Mouse (Mus musculus): ENCODE data around the gene Gpr35. TPM values are rescaled to one million over a fixed set of nuclear protein-coding genes. Genes with fewer than 3 reads are reported as not detected.

Gene Gpr35
- polyA plus RNA-seq, 1 experiment from 2014 or later = 0.20 TPM

DNA sequence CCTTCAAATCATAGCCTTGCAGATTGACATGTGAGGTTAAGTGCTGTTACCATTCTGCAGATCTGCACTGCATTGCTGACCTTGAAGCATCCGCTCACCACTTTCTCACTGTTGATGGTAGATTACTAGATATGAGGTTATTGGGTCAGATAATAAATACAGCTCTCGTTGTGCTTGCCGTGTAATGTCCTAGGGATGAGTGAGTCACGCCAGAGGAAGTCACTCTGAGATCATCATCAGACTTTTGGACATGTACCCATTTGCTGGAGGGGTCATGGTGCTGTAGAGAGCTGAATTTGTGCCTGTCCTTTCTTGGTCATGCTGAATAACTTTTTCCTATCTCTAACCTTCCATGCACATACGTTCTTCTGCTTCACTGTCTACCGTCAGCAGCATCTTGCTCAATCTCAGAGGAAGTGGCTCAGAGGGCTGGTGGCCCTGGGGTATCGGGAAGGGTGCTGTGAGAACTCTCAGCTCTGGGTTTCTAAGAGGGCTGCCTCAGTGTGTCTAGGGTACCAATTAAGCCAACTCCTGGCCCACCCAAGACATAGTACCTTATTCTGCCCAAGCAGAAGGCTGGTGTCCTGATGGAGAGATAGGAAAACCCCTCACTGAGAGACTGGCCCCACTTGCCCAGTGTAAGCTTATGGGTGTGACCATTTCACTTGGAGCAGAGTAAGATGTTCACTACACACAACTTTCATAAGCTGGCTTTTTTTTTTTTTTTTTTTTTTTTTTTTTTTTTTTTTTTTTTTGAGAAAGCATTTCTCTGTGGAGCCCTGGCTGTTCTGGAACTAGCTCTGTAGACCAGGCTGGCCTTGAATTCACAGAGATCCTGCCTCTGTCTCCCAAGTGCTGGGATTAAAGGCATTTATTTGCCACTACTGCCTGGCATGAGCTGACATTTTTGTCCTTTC is 21.5 kb downstream of the Gpr35 start:
- Histone ChIP-seq H3K36me3 (no peaks in the 10 kb centered on the region), H3K9me3 (no peaks in the 10 kb centered on the region), H3K4me1 (0 out of 2 replicates have a peak, but pooled peaks cover 6% of the 10 kb centered on the region), H3K27ac (no peak overlapping the region), H3K27me3 (no peaks in the 10 kb centered on the region), H3K4me3 (no peak overlapping the region), H3K4me2 (replicated peaks) (no peak overlapping the region), H3K9ac (no peak overlapping the region)
- ATAC-seq (ENCODE audit: low FRiP score, low read depth) = no peak
- 84% methylated on average over 7 of the region's 7 CpGs for WGBS

DNA sequence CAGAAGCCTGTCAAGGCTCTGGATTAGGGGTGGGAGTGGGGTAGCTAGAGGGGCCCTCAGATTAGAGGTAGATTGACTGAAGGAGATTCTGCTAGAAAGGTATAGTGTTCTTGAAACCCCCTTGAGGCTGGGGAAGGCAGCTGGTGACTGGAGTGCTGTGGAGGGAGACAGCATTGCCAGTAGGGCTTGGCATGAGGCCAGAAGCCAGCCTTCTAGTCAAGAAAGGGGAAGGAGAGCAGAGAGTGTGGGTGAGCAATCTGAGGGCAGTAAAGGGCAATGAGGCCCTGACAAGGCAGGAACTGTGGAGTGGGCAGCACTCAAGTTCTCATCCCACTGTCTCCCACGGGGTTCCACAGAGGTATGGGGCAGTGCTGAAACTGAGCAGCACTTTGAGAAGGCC is 22.2 kb downstream of the Gpr35 start:
- Histone ChIP-seq H3K27ac (no peak overlapping the region), H3K36me3 (no peaks in the 10 kb centered on the region), H3K9me3 (no peaks in the 10 kb centered on the region), H3K4me2 (replicated peaks) (no peak overlapping the region), H3K9ac (no peak overlapping the region), H3K4me3 (no peak overlapping the region), H3K4me1 (0 out of 2 replicates have a peak, but pooled peaks cover 6% of the 10 kb centered on the region), H3K27me3 (no peaks in the 10 kb centered on the region)
- 75% methylated on average over 1 of the region's 1 CpGs for WGBS
- ATAC-seq (ENCODE audit: low FRiP score, low read depth) = no peak

DNA sequence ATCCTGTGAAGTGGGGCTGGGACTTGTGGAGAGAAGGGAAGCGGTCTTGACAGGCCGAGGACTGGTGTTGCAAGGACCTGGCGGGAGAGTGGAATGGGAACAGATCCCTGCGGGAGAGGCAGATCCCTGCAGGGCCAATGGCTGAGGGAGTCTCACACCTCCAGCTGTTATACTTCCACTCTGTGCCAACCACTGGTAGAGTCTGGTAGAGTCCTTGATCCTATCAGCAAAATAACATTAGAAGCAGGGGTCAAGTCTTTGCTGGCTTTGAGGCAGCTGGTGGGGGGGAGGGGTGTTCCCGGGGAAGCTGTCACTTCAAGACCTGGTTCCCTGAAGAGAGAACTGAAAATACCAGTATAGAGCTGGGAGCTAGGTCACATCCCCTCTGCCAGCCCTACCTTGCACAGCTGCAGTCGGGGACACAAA is 25.5 kb downstream of the Gpr35 start:
- no peak for ATAC-seq (ENCODE audit: low FRiP score, low read depth)
- no peak overlapping the region for H3K4me2 ChIP-seq (replicated peaks)
- H3K27me3 ChIP-seq = peaks cover 8% of the 10 kb centered on the region; the same call in 1 of the 2 replicates
- no peak overlapping the region for H3K9ac ChIP-seq
- 0 out of 2 replicates have a peak, but pooled peaks cover 12% of the 10 kb centered on the region for H3K4me1 ChIP-seq
- no peaks in the 10 kb centered on the region for H3K9me3 ChIP-seq
- H3K36me3 ChIP-seq = no peaks in the 10 kb centered on the region
- H3K27ac ChIP-seq = no peak overlapping the region
- WGBS = 35% methylated on average over 6 of the region's 6 CpGs
- no peak overlapping the region for H3K4me3 ChIP-seq

DNA sequence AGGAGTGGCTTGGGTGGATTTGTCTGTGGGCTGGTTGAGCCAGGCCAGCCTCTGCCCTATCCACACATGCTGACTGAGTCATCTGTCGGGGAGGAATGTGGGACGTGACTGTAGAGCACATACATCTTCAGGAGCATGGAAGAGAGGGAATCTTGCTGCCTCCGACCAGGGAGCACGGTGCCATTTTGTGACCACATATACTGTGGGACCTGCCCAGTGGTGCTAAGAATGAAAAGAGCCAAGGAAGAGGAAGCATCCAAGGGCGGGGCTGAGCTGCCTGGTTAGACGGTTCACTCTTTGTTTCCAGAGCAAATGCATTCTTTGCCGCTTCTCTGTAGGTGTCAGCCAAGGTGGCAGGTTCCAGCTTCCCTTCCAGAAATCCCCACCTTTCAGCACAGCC is 28.0 kb downstream of the Gpr35 start:
- Histone ChIP-seq H3K4me2 (replicated peaks) (no peak overlapping the region), H3K36me3 (no peaks in the 10 kb centered on the region), H3K9me3 (no peaks in the 10 kb centered on the region), H3K27me3 (peaks cover 8% of the 10 kb centered on the region; the same call in 1 of the 2 replicates), H3K27ac (no peak overlapping the region), H3K4me1 (0 out of 2 replicates have a peak, but pooled peaks cover 9% of the 10 kb centered on the region), H3K9ac (no peak overlapping the region), H3K4me3 (no peak overlapping the region)
- WGBS = 50% methylated on average over 7 of the region's 7 CpGs
- ATAC-seq (ENCODE audit: low FRiP score, low read depth) = no peak

DNA sequence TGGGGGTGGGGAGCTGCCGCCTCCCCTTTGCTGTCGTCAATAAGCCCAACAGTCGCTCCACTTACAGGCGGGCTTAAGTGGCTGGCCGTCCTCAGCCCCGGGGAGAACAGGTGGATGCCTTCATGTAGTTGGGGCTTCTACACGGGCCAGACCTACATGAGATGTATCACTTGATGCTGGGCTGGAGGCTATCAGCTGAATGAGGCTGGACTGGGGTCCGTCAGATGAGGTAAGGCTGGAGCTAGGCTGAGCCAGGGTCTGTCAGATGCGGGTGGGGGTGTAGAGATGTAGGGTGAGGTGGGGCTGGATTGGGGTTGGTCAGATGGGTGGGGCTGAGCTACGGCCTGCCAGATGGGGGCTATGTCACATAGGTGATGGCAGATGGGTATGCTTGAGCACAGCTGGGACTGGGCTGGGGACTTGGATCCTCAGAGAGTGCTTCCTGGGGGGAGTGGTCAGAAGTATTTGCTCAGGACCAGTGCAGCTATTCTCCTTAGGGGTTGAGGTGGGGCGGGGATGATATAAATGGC is 28.5 kb downstream of the Gpr35 start:
- ATAC-seq (ENCODE audit: low FRiP score, low read depth) = no peak; the same call in 1 of the 2 replicates
- H3K27me3 ChIP-seq = peaks cover 8% of the 10 kb centered on the region; the same call in 1 of the 2 replicates

DNA sequence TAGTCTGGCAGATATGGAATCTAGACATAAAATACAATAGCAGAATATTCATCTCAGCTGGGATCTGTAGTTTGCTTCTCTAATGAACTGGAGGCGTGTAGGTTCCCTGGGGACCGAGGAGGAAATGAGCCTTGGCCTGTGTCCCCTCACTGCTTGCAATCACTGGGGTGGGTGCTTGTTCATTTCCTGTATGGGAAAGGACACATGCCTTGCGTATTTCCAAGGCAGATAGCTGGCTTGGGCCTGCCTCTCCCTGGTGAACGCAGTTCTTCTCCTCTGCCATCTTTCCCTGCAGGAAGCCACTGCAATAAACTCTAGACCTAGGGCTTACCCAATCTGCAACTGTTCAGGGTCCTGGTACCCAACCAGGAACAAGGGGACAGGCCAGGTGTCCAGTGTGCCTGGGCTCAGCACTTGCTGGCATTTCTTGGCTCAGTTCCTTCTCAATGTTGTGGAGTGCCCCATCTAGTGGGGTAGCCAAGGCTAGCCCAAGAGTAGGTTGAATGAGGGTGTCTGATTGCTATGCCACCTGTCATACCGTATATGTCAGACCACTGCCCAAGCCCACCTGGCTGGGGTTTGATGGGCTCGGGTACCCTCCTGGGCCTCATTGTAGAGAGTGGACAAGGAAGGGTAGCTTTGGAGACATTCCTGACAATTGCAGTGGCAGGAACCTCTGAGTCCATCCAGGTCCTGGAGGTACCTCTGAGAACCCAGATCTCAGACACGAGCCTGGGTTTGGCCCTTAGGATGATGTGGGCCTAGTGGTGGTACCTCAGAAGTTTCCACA is 30.6 kb downstream of the Gpr35 start:
- 74% methylated on average over 7 of the region's 7 CpGs for WGBS

More for the DNA sequence above, 28.5 kb downstream of the Gpr35 start:
- 19% methylated on average over 11 of the region's 11 CpGs for WGBS
- Histone ChIP-seq H3K36me3 (no peaks in the 10 kb centered on the region), H3K4me1 (0 out of 2 replicates have a peak, but pooled peaks cover 9% of the 10 kb centered on the region), H3K9ac (no peak overlapping the region), H3K9me3 (no peaks in the 10 kb centered on the region), H3K4me2 (replicated peaks) (no peak overlapping the region), H3K27ac (no peak overlapping the region), H3K4me3 (no peak overlapping the region)

DNA sequence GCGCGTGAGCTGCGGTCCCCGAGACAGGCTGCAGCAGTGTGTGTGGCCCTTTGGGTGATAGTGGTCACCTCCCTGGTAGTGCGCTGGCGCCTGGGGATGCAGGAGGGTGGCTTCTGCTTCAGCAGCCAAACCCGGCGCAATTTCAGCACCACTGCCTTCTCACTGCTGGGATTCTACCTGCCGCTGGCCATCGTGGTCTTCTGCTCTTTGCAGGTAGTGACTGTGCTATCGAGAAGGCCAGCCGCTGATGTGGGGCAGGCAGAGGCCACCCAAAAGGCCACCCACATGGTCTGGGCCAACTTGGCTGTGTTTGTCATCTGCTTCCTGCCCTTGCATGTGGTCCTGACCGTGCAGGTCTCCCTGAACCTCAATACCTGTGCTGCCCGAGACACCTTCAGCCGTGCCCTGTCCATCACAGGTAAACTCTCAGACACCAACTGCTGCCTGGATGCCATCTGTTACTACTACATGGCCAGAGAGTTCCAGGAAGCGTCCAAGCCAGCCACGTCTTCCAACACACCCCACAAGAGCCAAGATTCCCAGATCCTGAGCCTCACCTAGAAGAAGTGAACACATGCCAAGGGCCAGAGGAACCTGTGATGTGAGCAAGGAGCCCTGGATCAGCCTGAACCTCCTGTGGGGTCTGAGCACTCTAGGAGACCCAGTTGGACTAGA is 32.4 kb downstream of the Gpr35 start:
- Histone ChIP-seq H3K9ac (no peak overlapping the region), H3K27me3 (peaks cover 8% of the 10 kb centered on the region; the same call in 1 of the 2 replicates), H3K4me3 (no peak overlapping the region), H3K27ac (no peak overlapping the region), H3K9me3 (no peaks in the 10 kb centered on the region), H3K4me2 (replicated peaks) (no peak overlapping the region), H3K36me3 (no peaks in the 10 kb centered on the region), H3K4me1 (0 out of 2 replicates have a peak, but pooled peaks cover 6% of the 10 kb centered on the region)
- WGBS = 88% methylated on average over 17 of the region's 17 CpGs
- no peak for ATAC-seq (ENCODE audit: low FRiP score, low read depth)

More for the DNA sequence above, 30.6 kb downstream of the Gpr35 start:
- Histone ChIP-seq H3K4me1 (0 out of 2 replicates have a peak, but pooled peaks cover 9% of the 10 kb centered on the region), H3K4me3 (no peak overlapping the region), H3K4me2 (replicated peaks) (no peak overlapping the region), H3K27ac (no peak overlapping the region), H3K9me3 (no peaks in the 10 kb centered on the region), H3K9ac (no peak overlapping the region), H3K36me3 (no peaks in the 10 kb centered on the region), H3K27me3 (peaks cover 8% of the 10 kb centered on the region; the same call in 1 of the 2 replicates)
- ATAC-seq (ENCODE audit: low FRiP score, low read depth) = no peak

DNA sequence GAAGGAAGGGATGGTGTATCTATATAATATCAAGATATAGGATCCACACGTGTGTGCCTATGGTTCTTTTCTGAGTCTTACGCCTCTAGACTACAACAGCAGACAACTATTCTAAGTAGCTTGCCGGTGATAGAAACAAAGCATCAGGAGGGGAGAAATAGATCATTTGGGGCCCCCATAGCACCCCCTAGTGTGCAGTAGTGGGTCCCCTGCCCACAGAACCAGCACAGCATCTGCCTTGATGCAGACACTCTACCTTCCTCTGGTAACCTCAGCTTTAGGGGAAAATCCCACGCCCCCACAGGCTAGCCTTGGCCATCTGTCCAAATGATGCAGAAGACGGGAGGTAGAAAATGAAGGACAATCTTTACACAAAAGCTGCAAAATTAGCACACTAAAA is 34.3 kb downstream of the Gpr35 start:
- H3K9me3 ChIP-seq = no peaks in the 10 kb centered on the region
- 91% methylated on average over 5 of the region's 5 CpGs for WGBS
- H3K9ac ChIP-seq = no peak overlapping the region
- ATAC-seq (ENCODE audit: low FRiP score, low read depth) = no peak
- no peaks in the 10 kb centered on the region for H3K36me3 ChIP-seq
- no peak overlapping the region for H3K4me3 ChIP-seq
- no peak overlapping the region for H3K27ac ChIP-seq
- no peak overlapping the region for H3K4me2 ChIP-seq (replicated peaks)
- no peaks in the 10 kb centered on the region for H3K4me1 ChIP-seq
- H3K27me3 ChIP-seq = no peaks in the 10 kb centered on the region

DNA sequence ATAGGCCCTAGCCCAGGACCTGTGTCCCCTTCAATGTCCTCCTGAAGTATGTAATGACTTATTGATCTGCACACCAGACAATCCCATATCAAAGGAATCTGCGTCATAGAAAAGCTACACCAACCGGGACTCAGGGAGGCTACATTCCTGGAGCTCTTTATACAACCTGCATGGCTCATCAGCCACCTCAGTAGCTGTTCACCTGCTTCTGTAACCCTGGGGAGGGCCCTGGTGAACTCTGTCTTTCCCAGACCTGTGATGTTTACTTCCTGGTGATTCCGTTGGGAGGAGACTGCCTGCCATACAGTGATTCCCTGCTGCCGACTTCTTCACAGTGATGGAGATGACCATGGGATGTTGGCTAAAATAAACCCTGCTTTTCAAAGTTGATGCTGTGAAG is 38.2 kb downstream of the Gpr35 start:
- WGBS = 67% methylated on average over 4 of the region's 4 CpGs
- Histone ChIP-seq H3K27me3 (no peaks in the 10 kb centered on the region), H3K9ac (no peak overlapping the region), H3K4me1 (no peaks in the 10 kb centered on the region), H3K9me3 (no peaks in the 10 kb centered on the region), H3K27ac (no peak overlapping the region), H3K36me3 (no peaks in the 10 kb centered on the region), H3K4me3 (no peak overlapping the region), H3K4me2 (replicated peaks) (no peak overlapping the region)
- ATAC-seq (ENCODE audit: low FRiP score, low read depth) = no peak

DNA sequence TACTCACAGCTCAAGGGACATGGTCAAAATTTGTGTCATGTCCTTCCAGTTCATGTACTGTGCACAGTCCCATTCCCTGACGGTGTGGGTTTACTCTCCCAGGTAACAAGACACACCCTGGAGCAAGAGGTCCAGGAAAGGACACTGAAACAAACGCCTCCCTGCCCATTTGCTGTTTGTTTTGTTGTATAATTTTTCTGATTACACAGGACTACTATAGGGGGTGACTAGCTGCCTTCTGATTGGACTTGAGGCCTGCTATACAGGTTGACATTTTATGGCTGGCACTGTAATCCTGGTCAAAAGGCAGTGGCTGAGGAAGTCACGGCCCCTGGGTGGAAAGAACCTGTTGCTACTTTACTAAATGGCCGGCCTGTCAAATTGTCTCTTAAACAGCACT is 39.2 kb downstream of the Gpr35 start:
- WGBS = 50% methylated on average over 4 of the region's 4 CpGs
- ATAC-seq (ENCODE audit: low FRiP score, low read depth) = no peak
- Histone ChIP-seq H3K36me3 (no peaks in the 10 kb centered on the region), H3K9ac (no peak overlapping the region), H3K4me3 (no peak overlapping the region), H3K4me1 (no peaks in the 10 kb centered on the region), H3K4me2 (replicated peaks) (no peak overlapping the region), H3K9me3 (no peaks in the 10 kb centered on the region), H3K27me3 (no peaks in the 10 kb centered on the region), H3K27ac (no peak overlapping the region)

DNA sequence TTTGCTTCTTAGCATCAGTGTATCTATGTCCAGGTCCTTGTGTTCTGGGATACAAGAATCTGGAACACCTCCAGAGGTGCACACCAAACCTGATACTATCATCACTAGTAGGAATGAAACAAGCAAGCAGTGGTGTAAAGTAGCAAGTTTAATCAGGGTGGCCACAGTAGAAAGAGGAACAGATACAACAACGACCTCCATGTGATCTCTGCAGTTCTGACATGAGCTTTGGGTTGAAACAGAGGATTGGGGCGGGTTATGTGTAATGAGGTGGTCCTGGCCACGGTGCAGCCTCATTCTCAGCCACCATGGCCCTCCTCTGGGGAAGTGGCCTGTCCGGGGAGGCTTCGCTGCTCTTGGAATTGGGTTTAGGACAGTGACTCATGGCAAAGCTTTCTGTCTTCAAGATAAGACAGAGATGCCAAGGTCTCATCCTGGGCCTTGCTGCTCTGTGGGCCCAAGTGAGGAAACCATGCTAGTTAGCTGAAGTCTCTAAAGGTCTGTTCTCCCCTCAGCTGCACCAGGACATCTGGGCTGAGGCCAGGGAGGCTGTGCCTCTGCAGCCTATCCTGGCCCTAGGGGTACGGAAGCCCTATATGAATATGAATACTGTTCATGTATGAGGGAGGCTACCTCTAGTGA is 41.7 kb downstream of the Gpr35 start:
- ATAC-seq (ENCODE audit: low FRiP score, low read depth) = no peak
- H3K27me3 ChIP-seq = no peaks in the 10 kb centered on the region
- H3K4me2 ChIP-seq (replicated peaks) = no peak overlapping the region
- no peak overlapping the region for H3K4me3 ChIP-seq
- H3K9me3 ChIP-seq = no peaks in the 10 kb centered on the region
- H3K4me1 ChIP-seq = no peaks in the 10 kb centered on the region
- no peak overlapping the region for H3K9ac ChIP-seq
- H3K36me3 ChIP-seq = no peaks in the 10 kb centered on the region
- 84% methylated on average over 6 of the region's 6 CpGs for WGBS
- no peak overlapping the region for H3K27ac ChIP-seq
